Mouse (Mus musculus) liver, embryonic 14.5 days (tissue): Measurements from ENCODE around the gene Purb. TPM values are rescaled to one million over a fixed set of nuclear protein-coding genes. Genes with fewer than 3 reads are reported as not detected.

Experiments used
- ATAC-seq: fragments of 200-750 bp; cut with Nextera tagmentation; 2 replicates; pipeline ENCODE4 v1.8.0; 2017; ENCODE audit warnings: moderate number of reproducible peaks, mild to moderate bottlenecking, moderate library complexity; ENCODE audit not compliant: insufficient read depth
- DNase-seq, 3 experiments: peaks; one replicate each; pipeline ENCODE4 v3.0.0-alpha.2; 2012 to 2013; ENCODE audit warnings: low read depth in 3 of 3, low spot score in 3 of 3
- H3K27ac ChIP-seq: fragments of 300-500 bp; sonication (generic); 2 replicates; pipeline ENCODE4 v1.5.1; 2014; ENCODE audit warnings: moderate library complexity, mild to moderate bottlenecking, control low read depth, inconsistent platforms
- H3K27me3 ChIP-seq: fragments of 300-500 bp; sonication (generic); 2 replicates; pipeline ENCODE4 v1.6.1; 2014; ENCODE audit warnings: mild to moderate bottlenecking, low read length, moderate library complexity; ENCODE audit not compliant: control insufficient read depth, insufficient read depth
- H3K36me3 ChIP-seq: fragments of 300-500 bp; sonication (generic); replicated peaks from 2 replicates; pipeline ENCODE4 v1.6.1; 2014; ENCODE audit warnings: low read depth; ENCODE audit not compliant: control insufficient read depth, insufficient read depth
- H3K4me1 ChIP-seq, 2 experiments: fragments of 200-500 bp in 1 of 2; fragments of 300-500 bp in 1 of 2; sonication (generic) in 1 of 2; replicated peaks; 2 replicates each; pipeline ENCODE4 v1.6.1; 2012 to 2014; ENCODE audit warnings: antibody characterized with exemption in 1 of 2, inconsistent platforms in 1 of 2, low read length in 1 of 2; ENCODE audit not compliant: control insufficient read depth in 2 of 2, insufficient read depth in 2 of 2
- H3K4me2 ChIP-seq: fragments of 300-500 bp; sonication (generic); 2 replicates; pipeline ENCODE4 v1.6.1; 2014; ENCODE audit warnings: low read depth, mild to moderate bottlenecking, control low read depth, moderate library complexity
- H3K4me3 ChIP-seq, 2 experiments: fragments of 200-500 bp in 1 of 2; fragments of 300-500 bp in 1 of 2; sonication (generic) in 1 of 2; 2 replicates each; pipeline ENCODE4 v1.5.1; 2012 to 2014; ENCODE audit warnings: low read depth in 2 of 2, low read length in 2 of 2, mild to moderate bottlenecking in 2 of 2, control low read depth in 1 of 2, inconsistent platforms in 1 of 2, moderate library complexity in 1 of 2; ENCODE audit not compliant: insufficient read depth in 1 of 2
- H3K9ac ChIP-seq: fragments of 300-500 bp; sonication (generic); replicated peaks from 2 replicates; pipeline ENCODE4 v1.6.1; 2014; ENCODE audit warnings: mild to moderate bottlenecking, control low read depth, moderate library complexity
- H3K9me3 ChIP-seq: fragments of 300-500 bp; sonication (generic); 2 replicates; pipeline ENCODE4 v1.6.1; 2016; ENCODE audit warnings: low read length, mixed read lengths; ENCODE audit not compliant: control insufficient read depth
- CTCF ChIP-seq: IDR thresholded peaks from 2 replicates; pipeline ENCODE4 v1.5.1; 2016; ENCODE audit warnings: antibody characterized with exemption, low read depth, control low read depth
- EP300 ChIP-seq: IDR thresholded peaks from 2 replicates; pipeline ENCODE4 v1.6.1; 2016; ENCODE audit warnings: antibody characterized with exemption, low read depth
- WGBS: fragments of 180-500 bp; shearing (Covaris S2); extraction: QIAGEN DNeasy Blood & Tissue Kit; methylation state at CpG from one replicate; pipeline ENCODE4 v1.1.7; 2014; ENCODE audit not compliant: insufficient replicate concordance; 5-methylcytosine and 5-hydroxymethylcytosine counted together
- polyA plus RNA-seq, 2 experiments: library from polyadenylated mRNA; depleted of rRNA in 1 of 2; stranded (reverse) in 1 of 2; unstranded in 1 of 2; fragments of >200 nt; fragmentation: Nextera tagmentation in 1 of 2; extraction: Ambion mirVana in 1 of 2; gene quantifications; 2 replicates each; pipeline versions ENCODE4 v1.2.1 to v1.2.3; 2012 to 2014

The Purb gene
- 4.1 and 6.2 TPM in 2 replicates for polyA plus RNA-seq (2012; rRNA removed)
- 6.2 TPM in 2 replicates for polyA plus RNA-seq (2014; fragmentation: Nextera tagmentation; extraction: Ambion mirVana)

DNA sequence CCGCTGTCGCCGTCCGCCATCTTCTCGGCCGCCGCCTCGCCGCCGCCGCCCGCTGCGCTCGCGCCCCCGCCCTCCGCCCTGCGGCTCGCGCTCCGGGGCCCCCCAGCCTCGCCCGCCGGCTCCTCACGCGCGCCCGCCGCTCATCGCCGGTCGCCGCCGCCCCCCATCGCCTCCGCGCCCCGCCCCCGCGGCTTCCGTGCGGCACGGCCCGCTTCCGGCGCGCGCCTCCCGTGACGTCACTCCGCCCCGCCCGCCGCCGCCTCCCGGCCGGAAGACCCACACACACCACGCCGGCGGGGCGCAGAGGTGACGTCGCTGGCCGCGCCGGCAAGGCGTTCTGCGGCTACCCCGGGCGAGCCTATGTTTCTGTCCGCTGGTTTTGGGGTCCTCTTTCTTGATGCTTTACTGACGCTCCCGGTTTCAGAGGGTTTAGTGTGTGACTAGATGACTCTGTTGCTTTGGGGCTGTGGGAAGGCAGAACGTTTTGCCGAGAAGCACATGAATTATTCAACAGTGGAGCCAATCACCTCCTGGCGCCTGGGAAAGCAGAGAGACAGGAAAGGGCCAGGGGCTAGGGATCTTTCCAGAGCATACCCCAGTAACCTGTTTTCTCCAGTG is at the start of gene Purb:
Gene Purb, minus strand, starts transcription at position 51 of the 618 bp plus-strand sequence.
- no peak for TF ChIP-seq CTCF
- no peak for TF ChIP-seq EP300
- H3K9me3 ChIP-seq, result no peaks in the 10 kb centered on the region

DNA sequence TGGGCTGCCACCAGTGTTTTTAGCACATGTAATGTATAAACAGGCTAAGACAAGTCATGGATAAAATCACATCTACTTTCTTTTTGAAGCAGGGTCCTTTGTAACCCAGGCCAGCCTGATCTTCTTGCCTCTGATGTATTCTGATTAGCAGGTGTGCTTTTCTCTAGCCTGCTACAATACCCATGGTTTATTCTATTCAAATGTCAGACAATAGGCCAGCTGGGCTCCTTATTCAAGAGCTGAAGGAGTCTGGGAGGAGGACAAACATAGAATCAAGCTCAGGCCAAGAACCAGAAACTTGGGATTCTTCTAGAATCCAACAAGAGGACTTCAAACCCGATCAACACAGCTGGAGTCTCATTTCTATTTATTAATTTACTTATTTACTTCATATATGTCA is 49.5 kb upstream of the Purb start:
- H3K4me2 ChIP-seq, result no peak overlapping the region
- H3K9ac ChIP-seq, result no peak overlapping the region
- TF ChIP-seq CTCF (no peak), EP300 (no peak)
- WGBS, result 81% methylated on average over 1 of the region's 1 CpGs
- no peaks in the 10 kb centered on the region for H3K9me3 ChIP-seq
- H3K4me3 ChIP-seq, result no peak overlapping the region
- H3K27me3 ChIP-seq, result no peaks in the 10 kb centered on the region
- H3K27ac ChIP-seq, result no peak overlapping the region
- H3K4me1 ChIP-seq, result peaks cover 3 to 11% of the 10 kb centered on the region in 2 experiments; a peak in 3 of 4 replicates
- peaks cover 30% of the 10 kb centered on the region for H3K36me3 ChIP-seq
- no peak for DNase-seq
- no peak for ATAC-seq

More for the DNA sequence above, at the start of gene Purb:
- Histone ChIP-seq H3K4me3 (peak within 1 kb of the TSS; percentile 94 to 98), H3K27ac (peak within 1 kb of the TSS; percentile 82), H3K9ac (peak within 1 kb of the TSS; percentile 97), H3K27me3 (no peaks in the 10 kb centered on the region), H3K36me3 (peaks cover 12% of the 10 kb centered on the region), H3K4me2 (peak within 1 kb of the TSS; percentile 93), H3K4me1 (peaks cover 17 to 23% of the 10 kb centered on the region in 2 experiments)
- 1% methylated on average over 48 of the region's 76 CpGs for WGBS
- ATAC-seq, result peak; percentile 94
- peak; percentile 79 to 85 (median 80) for DNase-seq

- DNase-seq (no peak), ATAC-seq (no peak)
- WGBS, result 75% methylated on average over 4 of the region's 4 CpGs
- no peak overlapping the region for H3K9ac ChIP-seq
- peaks cover 30% of the 10 kb centered on the region for H3K36me3 ChIP-seq
- peaks cover 3 to 12% of the 10 kb centered on the region in 2 experiments; a peak in 3 of 4 replicates for H3K4me1 ChIP-seq
- no peaks in the 10 kb centered on the region for H3K27me3 ChIP-seq
- H3K27ac ChIP-seq, result no peak overlapping the region
- no peak overlapping the region for H3K4me3 ChIP-seq
- no peaks in the 10 kb centered on the region for H3K9me3 ChIP-seq
- no peak for TF ChIP-seq EP300
- no peak for TF ChIP-seq CTCF
- no peak overlapping the region for H3K4me2 ChIP-seq
These were observed 49.1 kb upstream of the Purb start for GRCm38 (mm10) chr11:6524880-6525238.

DNA sequence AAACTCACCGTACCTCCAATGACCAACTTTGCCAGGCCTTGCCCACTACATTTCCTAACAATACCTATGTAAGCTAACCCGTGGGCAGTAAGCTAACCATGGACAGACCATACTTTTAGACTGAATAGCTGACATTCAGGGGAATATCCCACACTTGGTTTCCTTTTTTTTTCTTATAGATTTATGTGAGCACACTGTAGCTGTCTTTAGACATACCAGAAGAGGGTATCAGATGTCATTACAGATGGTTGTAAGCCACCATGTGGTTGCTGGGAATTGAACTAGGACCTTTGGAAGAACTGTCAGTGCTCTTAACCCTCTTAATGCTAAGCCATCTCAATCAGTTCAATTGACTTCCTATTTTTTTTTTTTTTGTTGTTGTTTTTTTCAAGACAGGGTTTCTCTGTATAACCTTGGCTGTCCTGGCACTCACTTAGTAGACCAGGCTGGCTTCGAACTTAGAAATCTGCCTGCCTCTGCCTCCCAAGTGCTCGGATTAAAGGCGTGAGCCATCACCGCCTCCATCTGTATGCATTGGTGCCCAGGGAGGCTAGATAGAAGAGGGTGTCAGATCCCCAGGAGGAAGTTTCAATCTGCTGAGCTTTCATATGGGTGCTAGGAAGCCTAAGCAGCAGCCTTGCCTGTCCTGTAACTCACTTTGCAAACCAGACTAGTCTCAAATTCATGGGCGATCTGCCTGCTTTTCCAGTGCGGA is 48.6 kb upstream of the Purb start:
- no peak overlapping the region for H3K27ac ChIP-seq

GRCm38 (mm10) chr11:6523662-6524088 is 48.0 kb upstream of the Purb start:
- ATAC-seq, result no peak
- peaks cover 0 to 10% of the 10 kb centered on the region in 2 experiments; a peak in 3 of 4 replicates for H3K4me1 ChIP-seq
- no peak overlapping the region for H3K27ac ChIP-seq
- no peak for DNase-seq
- peak; percentile 45 for TF ChIP-seq CTCF
- no peak for TF ChIP-seq EP300
- H3K27me3 ChIP-seq, result no peaks in the 10 kb centered on the region
- no peak overlapping the region for H3K9ac ChIP-seq
- H3K9me3 ChIP-seq, result no peaks in the 10 kb centered on the region
- no peak overlapping the region for H3K4me2 ChIP-seq
- WGBS, result 33% methylated on average over 1 of the region's 1 CpGs
- H3K4me3 ChIP-seq, result no peak overlapping the region
- H3K36me3 ChIP-seq, result peaks cover 30% of the 10 kb centered on the region

More for the DNA sequence above, 48.6 kb upstream of the Purb start:
- no peak overlapping the region for H3K4me2 ChIP-seq
- no peak for ATAC-seq
- peaks cover 3 to 15% of the 10 kb centered on the region in 2 experiments; a peak in 3 of 4 replicates for H3K4me1 ChIP-seq
- peaks cover 30% of the 10 kb centered on the region for H3K36me3 ChIP-seq
- TF ChIP-seq EP300, result no peak
- no peak for TF ChIP-seq CTCF
- no peak overlapping the region for H3K9ac ChIP-seq
- no peaks in the 10 kb centered on the region for H3K9me3 ChIP-seq
- no peak for DNase-seq
- no peaks in the 10 kb centered on the region for H3K27me3 ChIP-seq
- WGBS, result 73% methylated on average over 8 of the region's 8 CpGs
- no peak overlapping the region for H3K4me3 ChIP-seq
